Mouse (Mus musculus) adrenal gland, postnatal 4 days (tissue): ENCODE data around the gene AU040320. TPM values are rescaled to one million over a fixed set of nuclear protein-coding genes. Genes with fewer than 3 reads are reported as not detected.

Experiments
- DNase-seq, 2 experiments: peaks; one replicate each; pipeline ENCODE4 v3.0.0; 2021 to 2022; ENCODE audit warnings: low spot score in 2 of 2, mixed read lengths in 2 of 2
- total RNA-seq, 2 experiments: library from RNA; stranded (reverse); gene quantifications; 2 replicates each; pipeline ENCODE4 v1.2.3; 2021

The AU040320 gene
- total RNA-seq, 2 experiments from 2014 or later = 40.9 to 42.0 TPM

DNA sequence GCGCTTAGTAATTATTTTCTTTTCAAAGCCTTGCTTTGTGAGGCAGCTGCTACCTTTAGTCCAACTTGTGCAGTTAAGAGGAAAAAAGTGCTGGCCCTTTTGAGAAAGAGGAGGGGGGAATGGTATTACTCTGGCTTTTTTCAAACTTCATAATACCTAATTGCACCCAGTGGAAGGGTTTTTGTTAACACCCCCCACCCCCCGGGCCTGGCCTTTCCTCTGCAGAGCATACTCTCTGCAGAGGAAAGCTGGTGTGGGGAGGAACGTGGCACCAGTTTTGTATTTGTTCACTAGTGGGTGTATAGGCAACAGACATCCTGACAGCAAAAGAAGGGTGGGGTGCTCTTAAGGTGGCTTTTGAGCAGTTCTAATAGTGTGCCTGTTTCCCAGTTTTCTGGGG, 28.5 kb downstream of the AU040320 start:
- DNase-seq = no peak

DNA sequence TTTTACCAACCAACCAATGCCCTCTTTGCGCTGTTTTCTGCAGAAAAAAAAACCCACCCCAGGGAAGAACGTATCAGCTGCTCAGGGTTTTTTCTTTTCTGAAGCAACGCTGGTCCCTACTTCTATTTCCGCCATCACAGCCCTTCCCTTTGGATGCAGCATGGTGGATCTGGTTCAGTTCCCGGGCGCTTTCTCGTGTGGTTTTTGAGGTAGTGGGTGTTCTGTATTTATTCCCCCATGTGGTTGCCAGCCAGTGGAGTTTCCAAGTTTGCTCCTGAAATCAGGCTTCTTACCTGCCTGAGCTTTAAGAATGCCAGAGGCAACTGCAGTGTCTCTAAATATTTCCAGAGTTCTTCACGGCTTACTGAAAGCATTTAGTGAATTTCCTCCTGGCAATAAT, 29.2 kb downstream of the AU040320 start:
- DNase-seq = no peak

GRCm38 (mm10) chr4:126782996-126783395, 29.7 kb downstream of the AU040320 start:
- DNase-seq = no peak

DNA sequence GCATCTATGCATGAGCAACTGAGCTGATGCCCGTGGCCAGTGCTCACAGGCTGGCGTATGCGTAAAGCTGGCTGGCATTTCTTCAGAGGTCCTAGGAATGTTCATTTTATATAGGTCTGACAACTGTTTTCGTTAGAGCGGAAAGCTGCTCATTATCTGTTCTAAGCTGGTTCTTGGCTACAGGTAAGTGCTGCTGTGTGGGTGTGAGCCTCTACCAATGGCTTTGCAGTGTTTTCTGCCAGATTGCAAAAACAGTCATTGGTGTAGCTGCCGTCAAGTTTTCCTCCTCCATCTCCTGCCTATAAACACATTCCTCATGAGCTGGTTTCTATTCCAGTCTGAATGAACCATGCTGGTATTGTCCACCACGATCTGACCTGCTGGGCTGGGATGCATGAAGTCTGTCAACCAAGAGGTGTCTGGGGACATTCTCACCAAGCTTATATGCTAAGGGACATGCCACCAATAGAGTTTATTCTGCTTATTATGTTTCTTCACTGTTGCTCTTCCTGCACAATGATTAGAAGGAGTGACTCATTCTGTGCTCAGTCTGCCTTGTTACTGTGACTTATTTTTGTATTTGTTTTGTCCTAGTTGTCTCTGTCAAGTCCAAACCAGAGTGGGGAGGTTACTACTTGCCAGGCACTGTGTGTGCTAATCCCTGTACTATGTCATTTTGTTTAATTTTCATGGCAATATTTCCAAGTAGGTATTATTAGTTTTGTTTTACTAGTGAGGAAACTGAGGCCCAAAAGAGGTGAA, 39.2 kb downstream of the AU040320 start:
- no peak for DNase-seq

- DNase-seq = no peak
These were observed 48.8 kb downstream of the AU040320 start for GRCm38 (mm10) chr4:126802174-126802573.

GRCm38 (mm10) chr4:126803268-126803873, 50.0 kb downstream of the AU040320 start:
- DNase-seq = no peak

GRCm38 (mm10) chr4:126805741-126806140, 52.4 kb downstream of the AU040320 start:
- DNase-seq = no peak

DNA sequence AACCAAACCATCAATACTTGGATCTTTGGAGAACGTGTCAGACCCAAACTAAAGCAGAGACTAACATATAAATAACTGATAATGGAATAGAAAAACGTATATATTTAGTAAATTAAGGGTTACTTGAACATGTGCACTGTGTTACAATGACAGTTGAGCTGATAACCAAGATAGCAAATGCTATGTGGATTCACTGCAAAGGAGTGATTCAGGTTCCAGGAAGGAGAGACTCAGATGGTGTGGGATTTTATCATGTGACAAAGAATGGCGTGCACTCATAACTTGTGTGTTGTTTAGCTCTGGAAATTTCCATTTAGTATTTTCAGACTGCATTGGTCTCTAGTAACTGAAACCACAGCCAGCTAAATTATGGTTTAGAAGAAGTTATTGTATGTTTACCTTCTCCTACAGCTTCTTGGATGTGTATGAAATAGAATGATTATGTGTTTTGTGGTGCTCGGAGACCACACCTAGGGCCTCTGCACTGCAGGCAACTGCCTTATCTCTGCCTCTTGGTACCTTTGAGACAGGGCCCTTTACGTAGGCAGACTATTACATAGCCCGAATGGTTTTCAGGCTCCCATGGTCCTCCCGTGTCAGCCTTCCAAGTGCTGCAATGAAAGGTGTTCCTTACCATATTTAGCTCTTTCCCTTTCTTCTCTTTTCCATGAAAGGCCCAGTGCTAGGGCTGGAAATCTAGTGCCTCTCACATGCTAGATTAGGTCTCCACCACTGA, 53.5 kb downstream of the AU040320 start:
- no peak for DNase-seq

DNA sequence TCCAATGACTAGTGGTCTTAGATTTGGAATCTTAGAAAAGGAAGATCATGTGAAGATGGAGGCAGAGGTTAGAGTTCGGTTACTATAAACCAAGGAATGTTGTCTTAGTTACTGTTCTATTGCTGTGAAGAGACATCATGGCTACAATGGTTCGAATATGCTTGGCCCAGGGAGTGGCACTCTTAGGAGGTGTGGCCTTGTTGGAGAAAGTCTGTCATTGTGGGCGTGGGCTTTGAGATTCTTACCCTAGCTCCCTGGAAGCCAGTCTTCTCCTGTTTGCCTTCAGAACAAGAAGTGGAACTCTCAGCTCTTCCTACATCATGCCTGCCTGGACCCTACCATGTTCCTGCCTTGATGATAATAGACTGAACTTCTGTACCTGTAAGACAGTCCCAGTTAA, 57.2 kb downstream of the AU040320 start:
- DNase-seq = no peak

- DNase-seq = no peak
These were observed 59.9 kb downstream of the AU040320 start for GRCm38 (mm10) chr4:126813212-126813611.

DNA sequence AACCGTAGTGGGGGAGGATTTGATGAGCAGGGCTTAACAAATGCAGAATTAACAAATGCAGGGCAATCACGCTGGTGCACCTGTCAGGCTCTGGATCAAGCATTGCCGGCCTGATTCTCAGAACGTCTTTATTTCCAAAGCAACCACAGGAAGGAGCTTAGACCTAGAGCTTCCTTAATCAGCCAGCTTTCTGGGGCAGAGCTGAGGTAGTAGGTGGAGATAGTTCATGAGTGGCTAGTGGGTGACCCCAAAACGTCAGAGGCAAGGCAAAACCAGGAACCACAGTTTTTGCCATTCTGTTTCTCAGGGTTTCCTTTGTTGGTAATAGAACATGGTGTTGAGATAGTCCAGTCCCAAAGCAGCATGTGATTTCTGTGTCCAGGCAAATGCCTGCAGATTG, 61.5 kb downstream of the AU040320 start:
- no peak for DNase-seq

GRCm38 (mm10) chr4:126822891-126823882, 69.8 kb downstream of the AU040320 start:
- DNase-seq = no peak

GRCm38 (mm10) chr4:126823917-126824316, 70.6 kb downstream of the AU040320 start:
- no peak for DNase-seq

DNA sequence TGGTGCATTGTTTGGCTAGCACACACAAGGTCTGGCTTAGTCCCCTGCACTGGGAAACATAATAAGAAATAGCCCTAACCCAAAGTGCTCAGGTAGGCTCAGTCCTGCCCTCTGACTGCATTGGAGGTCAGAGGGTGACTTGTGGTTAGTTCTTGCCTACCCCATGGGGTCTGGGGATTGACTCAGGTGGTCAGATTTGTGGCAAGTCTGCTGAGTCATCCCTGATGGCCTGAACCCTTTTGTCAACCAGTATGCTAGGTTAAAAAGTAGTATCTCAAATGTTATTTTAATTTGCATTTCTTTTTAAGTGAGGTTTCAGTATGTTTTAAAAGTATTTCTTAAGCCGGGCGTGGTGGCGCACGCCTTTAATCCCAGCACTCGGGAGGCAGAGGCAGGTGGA, 77.8 kb downstream of the AU040320 start:
- no peak for DNase-seq

DNA sequence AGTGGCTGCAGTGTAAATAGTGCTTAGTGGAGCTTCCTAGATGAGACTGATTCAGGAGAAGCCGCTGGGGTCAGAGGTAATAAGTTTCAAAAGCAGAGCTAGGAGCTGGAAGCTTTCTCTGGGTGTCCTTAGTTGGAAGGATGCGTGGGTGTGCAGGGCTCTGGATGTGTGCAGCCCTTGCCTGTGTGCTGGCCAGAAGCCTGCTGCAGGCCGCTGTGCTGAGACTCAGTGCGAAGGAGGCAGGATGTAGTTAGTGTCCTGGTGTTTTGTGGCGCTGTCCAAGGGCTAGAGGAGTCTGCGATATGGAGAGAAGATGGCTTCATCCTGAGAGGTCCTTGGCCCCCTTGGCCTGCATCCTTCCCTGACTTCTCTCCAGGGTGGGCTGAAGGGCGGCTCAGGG, 85.5 kb downstream of the AU040320 start:
- DNase-seq = no peak

DNA sequence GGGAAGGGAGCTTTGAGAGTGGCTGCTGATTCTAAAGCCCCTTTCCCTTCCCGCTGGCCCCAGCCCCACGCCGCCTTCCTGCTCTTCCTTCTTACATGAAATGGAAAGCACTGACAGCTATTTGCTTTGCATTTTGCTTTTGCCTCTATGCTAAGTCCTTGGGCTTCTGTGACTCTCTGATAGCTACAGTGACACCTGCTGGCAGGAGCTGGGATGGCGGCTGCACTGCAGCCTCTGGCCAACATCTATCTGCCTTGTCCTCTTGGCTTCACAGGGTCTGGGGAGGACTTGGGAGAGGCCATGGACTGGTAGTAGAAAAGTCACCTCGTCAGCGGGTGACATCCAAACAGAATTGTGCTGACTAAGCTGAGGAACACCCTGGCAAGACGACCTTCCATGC, 86.5 kb downstream of the AU040320 start:
- peak; percentile 74 to 81 for DNase-seq

DNA sequence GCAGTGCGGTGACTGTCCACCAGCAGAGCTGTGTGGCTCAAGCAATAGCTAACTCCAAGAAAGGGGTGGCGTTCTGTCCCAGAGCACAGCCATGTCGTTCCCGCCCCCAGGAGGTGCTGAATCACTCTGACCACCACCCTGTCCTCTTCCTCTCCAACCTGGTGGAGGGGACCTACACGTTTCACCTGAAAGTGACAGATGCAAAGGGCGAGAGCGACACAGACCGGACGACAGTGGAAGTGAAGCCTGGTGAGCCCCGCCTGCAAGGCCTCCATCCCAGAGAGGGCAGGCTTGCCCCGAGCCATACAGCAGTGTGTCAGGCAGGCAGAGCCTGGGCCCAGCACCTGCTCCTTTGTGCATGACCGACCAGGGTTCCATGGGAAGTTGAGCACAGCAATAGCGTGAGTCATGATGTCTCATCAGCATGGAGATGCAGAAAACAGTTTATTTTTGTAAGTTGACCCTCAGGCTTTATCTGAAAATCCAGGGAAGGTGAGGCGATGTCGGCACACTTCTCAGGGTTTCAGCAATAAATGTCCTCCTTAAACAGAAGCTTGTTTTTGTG, 87.7 kb downstream of the AU040320 start:
- DNase-seq = no peak

DNA sequence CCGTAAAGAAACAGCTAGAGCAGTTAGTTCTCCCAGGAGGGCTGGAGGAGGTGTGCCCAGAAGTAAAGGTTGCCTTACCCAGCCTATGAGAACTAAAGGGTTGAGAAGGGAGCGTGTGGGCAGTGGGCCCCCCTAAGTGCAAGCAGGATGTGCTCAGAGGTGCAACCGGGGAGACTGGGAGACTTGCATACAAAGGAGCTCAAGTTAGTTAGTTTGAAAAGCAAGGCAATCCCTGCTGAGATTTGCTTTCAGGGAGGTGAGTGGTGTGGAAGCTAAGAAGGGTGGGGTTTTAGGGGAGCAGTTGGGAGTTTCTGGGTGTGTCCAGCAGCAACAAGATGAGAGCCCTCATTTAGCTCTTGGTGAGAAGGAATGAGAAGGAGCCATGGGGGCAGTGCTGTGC, 89.6 kb downstream of the AU040320 start:
- DNase-seq = no peak

GRCm38 (mm10) chr4:126845664-126846063, 92.3 kb downstream of the AU040320 start:
- no peak for DNase-seq

DNA sequence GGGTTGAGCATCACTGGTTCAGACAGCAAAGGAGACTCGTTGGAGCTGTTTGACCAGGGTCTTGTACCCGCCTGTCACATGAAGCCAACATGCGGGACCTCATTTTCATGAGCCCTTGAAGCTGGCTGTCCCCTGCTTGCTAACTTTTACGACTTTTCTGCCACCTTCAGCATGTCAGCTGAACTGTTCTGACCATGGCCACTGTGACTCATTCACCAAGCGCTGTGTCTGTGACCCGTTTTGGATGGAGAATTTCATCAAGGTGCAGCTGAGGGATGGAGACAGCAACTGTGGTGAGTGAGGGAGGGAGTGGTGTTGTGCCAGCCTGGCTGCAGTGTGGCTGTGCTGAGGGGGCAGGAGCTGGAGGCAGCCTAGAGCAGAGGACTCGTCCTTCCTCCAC, 93.6 kb downstream of the AU040320 start:
- DNase-seq = no peak
